Mouse (Mus musculus): ENCODE data around the gene Slc4a1. TPM values are rescaled to one million over a fixed set of nuclear protein-coding genes. Genes with fewer than 3 reads are reported as not detected.

Slc4a1 gene
- total and polyA plus RNA-seq, 3 experiments = 1.1 to 596 (median 2.9) TPM

- Histone ChIP-seq H3K36me3 (replicated peaks) (peaks cover 13% of the 10 kb centered on the region), H3K4me3 (ENCODE audit: low read depth, low read length) (no peak overlapping the region), H3K4me1 (ENCODE audit: insufficient read depth, low read depth, low read length) (peaks cover 29% of the 10 kb centered on the region), H3K27me3 (ENCODE audit: insufficient read depth, low read length) (no peaks in the 10 kb centered on the region), H3K9me3 (replicated peaks) (no peaks in the 10 kb centered on the region)
- ATAC-seq (ENCODE audit: extremely low read depth, insufficient number of reproducible peaks, low FRiP score, poor library complexity, severe bottlenecking) (no peak), DNase-seq (ENCODE audit: low spot score) (no peak)
- TF ChIP-seq CTCF (IDR thresholded peaks at IDR 0.05; ENCODE audit: low read depth, low read length) (peak; percentile 56), TAL1 (conservative IDR thresholded peaks at IDR 0.05; ENCODE audit: low read depth, low read length) (no peak), GATA1 (IDR thresholded peaks at IDR 0.05; ENCODE audit: borderline replicate concordance, low read length) (no peak), GATA2 (IDR thresholded peaks at IDR 0.05; ENCODE audit: borderline replicate concordance, low read depth, low read length) (no peak)
Measured at GRCm38 (mm10) chr11:102299839-102300238, 66.2 kb downstream of the Slc4a1 start.

Other genes starting within 250 kb of the Slc4a1 start
- not detected in 2 replicates for gene Nags, start 220.7 kb downstream of the Slc4a1 start, total RNA-seq (2014; fragmentation: Nextera tagmentation)
- gene Nags, start 220.7 kb downstream of the Slc4a1 start, total RNA-seq (2017) = 0.06 TPM in 1 of 2 replicates, not detected in the other
- not detected in 2 replicates for gene Nags, start 220.7 kb downstream of the Slc4a1 start, polyA plus RNA-seq (2012)
- gene Tmem101, start 209.8 kb downstream of the Slc4a1 start, total RNA-seq (2014; fragmentation: Nextera tagmentation) = 8.3 and 10.2 TPM in 2 replicates
- gene Tmem101, start 209.8 kb downstream of the Slc4a1 start, total RNA-seq (2017) = 12.9 and 16.7 TPM in 2 replicates
- 8.1 and 14.3 TPM in 2 replicates for gene Tmem101, start 209.8 kb downstream of the Slc4a1 start, polyA plus RNA-seq (2012)
- gene Lsm12, start 180.9 kb downstream of the Slc4a1 start, total RNA-seq (2014; fragmentation: Nextera tagmentation) = 160 and 182 TPM in 2 replicates
- 44.1 and 51.8 TPM in 2 replicates for gene Lsm12, start 180.9 kb downstream of the Slc4a1 start, total RNA-seq (2017)
- 114 and 136 TPM in 2 replicates for gene Lsm12, start 180.9 kb downstream of the Slc4a1 start, polyA plus RNA-seq (2012)
- 37.8 and 45.9 TPM in 2 replicates for gene G6pc3, start 176.6 kb downstream of the Slc4a1 start, total RNA-seq (2014; fragmentation: Nextera tagmentation)
- 12.4 and 13.1 TPM in 2 replicates for gene G6pc3, start 176.6 kb downstream of the Slc4a1 start, total RNA-seq (2017)
- gene G6pc3, start 176.6 kb downstream of the Slc4a1 start, polyA plus RNA-seq (2012) = 14.6 and 14.8 TPM in 2 replicates
- 20.5 and 30.7 TPM in 2 replicates for gene Hdac5, start 136.0 kb downstream of the Slc4a1 start, total RNA-seq (2014; fragmentation: Nextera tagmentation)
- gene Hdac5, start 136.0 kb downstream of the Slc4a1 start, total RNA-seq (2017) = 24.0 and 24.4 TPM in 2 replicates
- 42.8 and 48.2 TPM in 2 replicates for gene Hdac5, start 136.0 kb downstream of the Slc4a1 start, polyA plus RNA-seq (2012)
- gene BC030867, start 117.3 kb downstream of the Slc4a1 start, total RNA-seq (2014; fragmentation: Nextera tagmentation) = 42.5 and 45.0 TPM in 2 replicates
- gene BC030867, start 117.3 kb downstream of the Slc4a1 start, total RNA-seq (2017) = 4.9 and 5.7 TPM in 2 replicates
- 5.4 and 10.1 TPM in 2 replicates for gene BC030867, start 117.3 kb downstream of the Slc4a1 start, polyA plus RNA-seq (2012)
- gene Asb16, start 97.5 kb downstream of the Slc4a1 start, total RNA-seq (2014; fragmentation: Nextera tagmentation) = not detected in 2 replicates
- gene Asb16, start 97.5 kb downstream of the Slc4a1 start, total RNA-seq (2017) = 0.05 TPM in 1 of 2 replicates, not detected in the other
- gene Asb16, start 97.5 kb downstream of the Slc4a1 start, polyA plus RNA-seq (2012) = not detected in 2 replicates
- gene Tmub2, start 81.3 kb downstream of the Slc4a1 start, total RNA-seq (2014; fragmentation: Nextera tagmentation) = 17.9 and 24.4 TPM in 2 replicates
- 30.3 and 32.4 TPM in 2 replicates for gene Tmub2, start 81.3 kb downstream of the Slc4a1 start, total RNA-seq (2017)
- gene Tmub2, start 81.3 kb downstream of the Slc4a1 start, polyA plus RNA-seq (2012) = 27.2 and 27.6 TPM in 2 replicates
- 24.4 and 29.9 TPM in 2 replicates for gene Atxn7l3, start 69.6 kb downstream of the Slc4a1 start, total RNA-seq (2014; fragmentation: Nextera tagmentation)
- 24.0 and 24.7 TPM in 2 replicates for gene Atxn7l3, start 69.6 kb downstream of the Slc4a1 start, total RNA-seq (2017)
- 60.0 and 65.2 TPM in 2 replicates for gene Atxn7l3, start 69.6 kb downstream of the Slc4a1 start, polyA plus RNA-seq (2012)
- 69.7 and 74.7 TPM in 2 replicates for gene Ubtf, start 46.5 kb downstream of the Slc4a1 start, total RNA-seq (2014; fragmentation: Nextera tagmentation)
- 133 and 151 TPM in 2 replicates for gene Ubtf, start 46.5 kb downstream of the Slc4a1 start, total RNA-seq (2017)
- gene Ubtf, start 46.5 kb downstream of the Slc4a1 start, polyA plus RNA-seq (2012) = 179 and 180 TPM in 2 replicates
- gene Rundc3a, start 27.2 kb upstream of the Slc4a1 start, total RNA-seq (2014; fragmentation: Nextera tagmentation) = not detected in 2 replicates
- 0.16 TPM in 1 of 2 replicates, not detected in the other for gene Rundc3a, start 27.2 kb upstream of the Slc4a1 start, total RNA-seq (2017)
- not detected in 2 replicates for gene Rundc3a, start 27.2 kb upstream of the Slc4a1 start, polyA plus RNA-seq (2012)
- gene Slc25a39, start 41.7 kb upstream of the Slc4a1 start, total RNA-seq (2014; fragmentation: Nextera tagmentation) = 205 TPM in 2 replicates
- 55.3 and 55.9 TPM in 2 replicates for gene Slc25a39, start 41.7 kb upstream of the Slc4a1 start, total RNA-seq (2017)
- 230 and 231 TPM in 2 replicates for gene Slc25a39, start 41.7 kb upstream of the Slc4a1 start, polyA plus RNA-seq (2012)
- gene Grn, start 64.1 kb upstream of the Slc4a1 start, total RNA-seq (2014; fragmentation: Nextera tagmentation) = 45.8 and 46.0 TPM in 2 replicates
- gene Grn, start 64.1 kb upstream of the Slc4a1 start, total RNA-seq (2017) = 52.4 and 65.8 TPM in 2 replicates
- gene Grn, start 64.1 kb upstream of the Slc4a1 start, polyA plus RNA-seq (2012) = 13.2 and 21.1 TPM in 2 replicates
- gene Fam171a2, start 81.5 kb upstream of the Slc4a1 start, total RNA-seq (2014; fragmentation: Nextera tagmentation) = not detected in 2 replicates
- gene Fam171a2, start 81.5 kb upstream of the Slc4a1 start, total RNA-seq (2017) = 0.05 TPM in 1 of 2 replicates, not detected in the other
- 0.08 and 0.16 TPM in 2 replicates for gene Fam171a2, start 81.5 kb upstream of the Slc4a1 start, polyA plus RNA-seq (2012)
- 27.3 and 37.6 TPM in 2 replicates for gene Itga2b, start 103.9 kb upstream of the Slc4a1 start, total RNA-seq (2014; fragmentation: Nextera tagmentation)
- gene Itga2b, start 103.9 kb upstream of the Slc4a1 start, total RNA-seq (2017) = 72.3 and 76.1 TPM in 2 replicates
- gene Itga2b, start 103.9 kb upstream of the Slc4a1 start, polyA plus RNA-seq (2012) = 23.5 and 27.8 TPM in 2 replicates
- gene Gpatch8, start 190.2 kb upstream of the Slc4a1 start, total RNA-seq (2014; fragmentation: Nextera tagmentation) = 52.1 and 69.2 TPM in 2 replicates
- gene Gpatch8, start 190.2 kb upstream of the Slc4a1 start, total RNA-seq (2017) = 22.3 and 26.0 TPM in 2 replicates
- gene Gpatch8, start 190.2 kb upstream of the Slc4a1 start, polyA plus RNA-seq (2012) = 12.1 and 16.1 TPM in 2 replicates
- gene Gm11627, start 213.3 kb upstream of the Slc4a1 start, total RNA-seq (2014; fragmentation: Nextera tagmentation) = not detected in 2 replicates
- not detected in 2 replicates for gene Gm11627, start 213.3 kb upstream of the Slc4a1 start, total RNA-seq (2017)
- not detected in 2 replicates for gene Gm11627, start 213.3 kb upstream of the Slc4a1 start, polyA plus RNA-seq (2012)
- gene Fzd2, start 238.2 kb upstream of the Slc4a1 start, total RNA-seq (2014; fragmentation: Nextera tagmentation) = not detected in 2 replicates
- gene Fzd2, start 238.2 kb upstream of the Slc4a1 start, total RNA-seq (2017) = 0.06 TPM in 1 of 2 replicates, not detected in the other
- gene Fzd2, start 238.2 kb upstream of the Slc4a1 start, polyA plus RNA-seq (2012) = 0.02 TPM in 1 of 2 replicates, not detected in the other